Mouse (Mus musculus): ENCODE results near the gene Fbxo5. TPM values are rescaled to one million over a fixed set of nuclear protein-coding genes. Genes with fewer than 3 reads are reported as not detected.
A peak's percentile ranks its signal among the peaks of the same experiment; 100 is the strongest.

Fbxo5 gene
- polyA plus RNA-seq, 1 experiment from 2014 or later: 6.2 TPM

- no peak for ATAC-seq (ENCODE audit: low read depth)
- Histone ChIP-seq H3K4me3 (ENCODE audit: low read depth, low read length) (no peak overlapping the region), H3K27me3 (ENCODE audit: control insufficient read depth, insufficient read depth, low read length) (no peaks in the 10 kb centered on the region), H3K27ac (ENCODE audit: low read depth, low read length) (no peak overlapping the region), H3K4me1 (ENCODE audit: control insufficient read depth, insufficient read depth, low read length) (peaks cover 9% of the 10 kb centered on the region), H3K36me3 (ENCODE audit: control insufficient read depth, insufficient read depth, low read length) (peaks cover 25% of the 10 kb centered on the region), H3K9me3 (ENCODE audit: control insufficient read depth, low read length) (no peaks in the 10 kb centered on the region), H3K9ac (replicated peaks; ENCODE audit: low read depth, low read length) (no peak overlapping the region), H3K4me2 (ENCODE audit: low read depth, low read length) (no peak overlapping the region)
- WGBS: 96% methylated on average over 3 of the region's 3 CpGs
These were observed 13.4 kb upstream of the Fbxo5 start for GRCm38 (mm10) chr10:5818772-5819171.

- H3K9ac ChIP-seq (replicated peaks; ENCODE audit: low read depth, low read length): no peak overlapping the region
- H3K4me1 ChIP-seq (ENCODE audit: control insufficient read depth, insufficient read depth, low read length): no peaks in the 10 kb centered on the region
- H3K27ac ChIP-seq (ENCODE audit: low read depth, low read length): no peak overlapping the region
- H3K4me2 ChIP-seq (ENCODE audit: low read depth, low read length): no peak overlapping the region
- 97% methylated on average over 2 of the region's 2 CpGs for WGBS
- no peak for ATAC-seq (ENCODE audit: low read depth)
- peaks cover 46% of the 10 kb centered on the region for H3K36me3 ChIP-seq (ENCODE audit: control insufficient read depth, insufficient read depth, low read length)
- H3K4me3 ChIP-seq (ENCODE audit: low read depth, low read length): no peak overlapping the region
- no peaks in the 10 kb centered on the region for H3K9me3 ChIP-seq (ENCODE audit: control insufficient read depth, low read length)
- H3K27me3 ChIP-seq (ENCODE audit: control insufficient read depth, insufficient read depth, low read length): no peaks in the 10 kb centered on the region
These were observed 10.6 kb upstream of the Fbxo5 start for GRCm38 (mm10) chr10:5815968-5816367.

- Histone ChIP-seq H3K36me3 (ENCODE audit: control insufficient read depth, insufficient read depth, low read length) (peaks cover 38% of the 10 kb centered on the region), H3K9me3 (ENCODE audit: control insufficient read depth, low read length) (no peaks in the 10 kb centered on the region), H3K4me3 (ENCODE audit: low read depth, low read length) (no peak overlapping the region), H3K27ac (ENCODE audit: low read depth, low read length) (no peak overlapping the region), H3K9ac (replicated peaks; ENCODE audit: low read depth, low read length) (no peak overlapping the region), H3K27me3 (ENCODE audit: control insufficient read depth, insufficient read depth, low read length) (no peaks in the 10 kb centered on the region), H3K4me1 (ENCODE audit: control insufficient read depth, insufficient read depth, low read length) (no peaks in the 10 kb centered on the region), H3K4me2 (ENCODE audit: low read depth, low read length) (no peak overlapping the region)
- WGBS: 93% methylated on average over 11 of the region's 11 CpGs
- ATAC-seq (ENCODE audit: low read depth): no peak
These were observed 8.3 kb upstream of the Fbxo5 start for GRCm38 (mm10) chr10:5813724-5814123.

DNA sequence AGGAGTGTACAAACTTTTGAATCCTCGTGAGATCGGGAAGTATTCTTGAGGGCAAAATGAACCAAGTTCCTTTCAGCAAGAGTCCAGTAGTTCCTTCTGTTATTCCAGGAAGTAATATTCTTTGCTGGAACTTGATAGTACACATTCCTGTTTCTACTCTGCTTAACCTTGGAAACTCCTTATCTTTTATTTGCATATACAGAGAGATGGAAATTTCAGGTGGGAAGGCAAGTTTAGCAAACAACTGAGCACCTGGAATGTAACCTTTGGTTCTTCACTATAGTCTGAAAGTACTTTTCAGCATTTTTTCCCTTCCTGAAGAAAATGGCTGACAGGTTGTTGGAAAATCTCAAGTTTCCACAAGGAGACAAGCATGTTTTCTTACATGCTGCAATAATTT lies 2.3 kb upstream of the Fbxo5 start:
- H3K9me3 ChIP-seq (ENCODE audit: control insufficient read depth, low read length): no peaks in the 10 kb centered on the region
- no peaks in the 10 kb centered on the region for H3K27me3 ChIP-seq (ENCODE audit: control insufficient read depth, insufficient read depth, low read length)
- peaks cover 11% of the 10 kb centered on the region for H3K36me3 ChIP-seq (ENCODE audit: control insufficient read depth, insufficient read depth, low read length)
- H3K27ac ChIP-seq (ENCODE audit: low read depth, low read length): no peak overlapping the region
- 90% methylated on average over 2 of the region's 2 CpGs for WGBS
- ATAC-seq (ENCODE audit: low read depth): no peak
- H3K4me3 ChIP-seq (ENCODE audit: low read depth, low read length): no peak overlapping the region
- H3K9ac ChIP-seq (replicated peaks; ENCODE audit: low read depth, low read length): no peak overlapping the region
- no peak overlapping the region for H3K4me2 ChIP-seq (ENCODE audit: low read depth, low read length)
- H3K4me1 ChIP-seq (ENCODE audit: control insufficient read depth, insufficient read depth, low read length): peaks cover 15% of the 10 kb centered on the region

GRCm38 (mm10) chr10:5806996-5807395 lies 1.6 kb upstream of the Fbxo5 start:
- peaks cover 6% of the 10 kb centered on the region; the same call in 1 of the 2 replicates for H3K36me3 ChIP-seq (ENCODE audit: control insufficient read depth, insufficient read depth, low read length)
- no peaks in the 10 kb centered on the region for H3K27me3 ChIP-seq (ENCODE audit: control insufficient read depth, insufficient read depth, low read length)
- 83% methylated on average over 4 of the region's 4 CpGs for WGBS
- H3K27ac ChIP-seq (ENCODE audit: low read depth, low read length): no peak overlapping the region
- H3K9me3 ChIP-seq (ENCODE audit: control insufficient read depth, low read length): no peaks in the 10 kb centered on the region
- H3K9ac ChIP-seq (replicated peaks; ENCODE audit: low read depth, low read length): no peak overlapping the region
- H3K4me3 ChIP-seq (ENCODE audit: low read depth, low read length): no peak overlapping the region
- no peak for ATAC-seq (ENCODE audit: low read depth)
- H3K4me1 ChIP-seq (ENCODE audit: control insufficient read depth, insufficient read depth, low read length): peaks cover 15% of the 10 kb centered on the region
- H3K4me2 ChIP-seq (ENCODE audit: low read depth, low read length): no peak overlapping the region

GRCm38 (mm10) chr10:5806416-5806815 lies 1.0 kb upstream of the Fbxo5 start:
- Histone ChIP-seq H3K9me3 (ENCODE audit: control insufficient read depth, low read length) (no peaks in the 10 kb centered on the region), H3K4me2 (ENCODE audit: low read depth, low read length) (peak overlapping the region; percentile 62), H3K27ac (ENCODE audit: low read depth, low read length) (peak overlapping the region; percentile 85; the same call in 1 of the 2 replicates), H3K27me3 (ENCODE audit: control insufficient read depth, insufficient read depth, low read length) (no peaks in the 10 kb centered on the region), H3K4me3 (ENCODE audit: low read depth, low read length) (peak overlapping the region; percentile 50), H3K36me3 (ENCODE audit: control insufficient read depth, insufficient read depth, low read length) (0 out of 2 replicates have a peak, but pooled peaks cover under 1% of the 10 kb centered on the region), H3K9ac (replicated peaks; ENCODE audit: low read depth, low read length) (peak overlapping the region; percentile 46), H3K4me1 (ENCODE audit: control insufficient read depth, insufficient read depth, low read length) (peaks cover 15% of the 10 kb centered on the region)
- ATAC-seq (ENCODE audit: low read depth): no peak
- 22% methylated on average over 8 of the region's 8 CpGs for WGBS

- Histone ChIP-seq H3K27me3 (ENCODE audit: control insufficient read depth, insufficient read depth, low read length) (no peaks in the 10 kb centered on the region), H3K4me2 (ENCODE audit: low read depth, low read length) (peak overlapping the region; percentile 62), H3K4me1 (ENCODE audit: control insufficient read depth, insufficient read depth, low read length) (peaks cover 15% of the 10 kb centered on the region), H3K9me3 (ENCODE audit: control insufficient read depth, low read length) (no peaks in the 10 kb centered on the region), H3K27ac (ENCODE audit: low read depth, low read length) (peak overlapping the region; percentile 85), H3K9ac (replicated peaks; ENCODE audit: low read depth, low read length) (peak overlapping the region; percentile 46), H3K36me3 (ENCODE audit: control insufficient read depth, insufficient read depth, low read length) (0 out of 2 replicates have a peak, but pooled peaks cover 3% of the 10 kb centered on the region), H3K4me3 (ENCODE audit: low read depth, low read length) (peak overlapping the region; percentile 50)
- under 1% methylated on average over 43 of the region's 43 CpGs for WGBS
- peak; percentile 95 for ATAC-seq (ENCODE audit: low read depth)
These were observed 419 bp upstream of the Fbxo5 start for GRCm38 (mm10) chr10:5805731-5806307.

- Histone ChIP-seq H3K4me3 (ENCODE audit: low read depth, low read length) (peak overlapping the region; percentile 50), H3K9ac (replicated peaks; ENCODE audit: low read depth, low read length) (peak overlapping the region; percentile 32; the same call in 1 of the 2 replicates), H3K27me3 (ENCODE audit: control insufficient read depth, insufficient read depth, low read length) (no peaks in the 10 kb centered on the region), H3K9me3 (ENCODE audit: control insufficient read depth, low read length) (no peaks in the 10 kb centered on the region), H3K27ac (ENCODE audit: low read depth, low read length) (no peak overlapping the region), H3K36me3 (ENCODE audit: control insufficient read depth, insufficient read depth, low read length) (0 out of 2 replicates have a peak, but pooled peaks cover 7% of the 10 kb centered on the region), H3K4me2 (ENCODE audit: low read depth, low read length) (peak overlapping the region; percentile 96), H3K4me1 (ENCODE audit: control insufficient read depth, insufficient read depth, low read length) (peaks cover 15% of the 10 kb centered on the region)
- under 1% methylated on average over 24 of the region's 24 CpGs for WGBS
- ATAC-seq (ENCODE audit: low read depth): peak; percentile 42
These were observed 676 bp downstream of the Fbxo5 start for GRCm38 (mm10) chr10:5804691-5805156.

- H3K27ac ChIP-seq (ENCODE audit: low read depth, low read length): no peak overlapping the region
- H3K4me2 ChIP-seq (ENCODE audit: low read depth, low read length): peak overlapping the region; percentile 33; the same call in 1 of the 2 replicates
- H3K4me3 ChIP-seq (ENCODE audit: low read depth, low read length): peak overlapping the region; percentile 9; the same call in 1 of the 2 replicates
- no peak for ATAC-seq (ENCODE audit: low read depth)
- 0 out of 2 replicates have a peak, but pooled peaks cover 8% of the 10 kb centered on the region for H3K36me3 ChIP-seq (ENCODE audit: control insufficient read depth, insufficient read depth, low read length)
- H3K27me3 ChIP-seq (ENCODE audit: control insufficient read depth, insufficient read depth, low read length): no peaks in the 10 kb centered on the region
- H3K4me1 ChIP-seq (ENCODE audit: control insufficient read depth, insufficient read depth, low read length): peaks cover 15% of the 10 kb centered on the region
- 13% methylated on average over 1 of the region's 1 CpGs for WGBS
- no peaks in the 10 kb centered on the region for H3K9me3 ChIP-seq (ENCODE audit: control insufficient read depth, low read length)
- H3K9ac ChIP-seq (replicated peaks; ENCODE audit: low read depth, low read length): 0 out of 2 replicates have a peak overlapping the region, but pooled peaks have one; percentile 7
These were observed 1.7 kb downstream of the Fbxo5 start for GRCm38 (mm10) chr10:5803739-5804138.
